Mouse (Mus musculus): ENCODE results near the gene Ruvbl1. TPM values are rescaled to one million over a fixed set of nuclear protein-coding genes. Genes with fewer than 3 reads are reported as not detected.

Gene Ruvbl1
- total and polyA plus RNA-seq, 3 experiments, result 15.7 to 18.4 (median 16.7) TPM

DNA sequence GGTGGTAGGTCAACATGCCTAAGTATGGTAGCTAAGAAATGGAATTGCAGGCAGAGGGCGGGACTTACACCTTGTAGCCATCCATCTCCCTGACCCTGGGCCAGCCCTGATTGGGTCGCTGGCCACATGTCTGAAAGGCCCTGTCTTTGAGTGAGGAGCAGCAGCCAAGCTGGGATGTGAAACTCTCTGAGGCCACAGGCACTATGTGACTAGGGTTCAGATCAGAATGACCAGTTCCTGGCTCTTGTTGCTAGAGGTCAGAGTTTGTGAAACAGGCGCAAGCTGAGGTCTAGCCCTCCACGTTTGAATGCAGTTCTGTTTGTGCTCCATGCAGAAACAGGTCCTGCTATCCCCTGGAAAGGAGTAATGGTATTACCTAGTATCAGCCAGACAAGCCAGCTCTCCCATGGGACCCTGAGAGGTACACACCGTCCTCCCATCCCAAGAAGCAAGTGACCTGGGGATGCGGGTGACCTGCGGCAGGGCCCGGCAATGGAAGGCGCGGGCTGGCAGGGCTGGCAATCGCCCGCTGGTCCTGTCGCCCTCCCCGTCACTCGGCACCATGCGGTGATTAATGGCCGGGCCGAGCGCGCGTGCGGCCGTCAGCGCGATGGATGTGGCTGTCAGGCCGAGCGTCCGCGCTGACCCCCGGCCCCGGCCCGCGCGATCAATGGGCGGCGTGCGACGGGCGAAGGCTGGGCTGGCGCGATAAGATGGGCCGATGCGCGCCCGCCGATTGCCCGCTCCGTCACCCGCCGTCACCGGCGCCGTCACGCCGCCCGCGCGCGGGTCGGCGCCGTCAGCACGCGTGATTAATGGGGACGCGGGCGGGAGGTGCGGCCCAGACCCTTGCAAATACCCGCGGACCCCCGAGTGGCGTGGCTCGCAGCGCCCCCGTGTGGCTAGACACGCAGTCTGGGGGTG is 34.5 kb downstream of the Ruvbl1 start:
- Histone ChIP-seq H3K4me1 (ENCODE audit: control insufficient read depth, insufficient read depth, low read length) (peaks cover 2% of the 10 kb centered on the region), H3K79me2 (replicated peaks; ENCODE audit: control insufficient read depth, insufficient read depth, low read length) (no peaks in the 10 kb centered on the region), H3K27me3 (ENCODE audit: control insufficient read depth, insufficient read depth, low read length) (no peaks in the 10 kb centered on the region), H3K36me3 (ENCODE audit: control insufficient read depth, insufficient read depth, low read length) (no peaks in the 10 kb centered on the region), H3K27ac (no peak overlapping the region), H3K4me3 (peak overlapping the region; percentile 49), H3K9ac (ENCODE audit: low read depth, low read length) (peak overlapping the region; percentile 61)
- intact Hi-C loops (cut with DNase I), result loop anchor here (1.0 to 5.0 kb wide), 2 partner anchors 307 to 386 kb away; partner anchors contain the start of gene Gata2
- peak; percentile 47 to 74 for DNase-seq
- WGBS, result 6% methylated on average over 76 of the region's 76 CpGs
- TF ChIP-seq CTCF (IDR thresholded peaks at IDR 0.05) (peak; percentile 83), EP300 (IDR thresholded peaks at IDR 0.05; ENCODE audit: insufficient read depth, low read depth, low read length) (no peak)

DNA sequence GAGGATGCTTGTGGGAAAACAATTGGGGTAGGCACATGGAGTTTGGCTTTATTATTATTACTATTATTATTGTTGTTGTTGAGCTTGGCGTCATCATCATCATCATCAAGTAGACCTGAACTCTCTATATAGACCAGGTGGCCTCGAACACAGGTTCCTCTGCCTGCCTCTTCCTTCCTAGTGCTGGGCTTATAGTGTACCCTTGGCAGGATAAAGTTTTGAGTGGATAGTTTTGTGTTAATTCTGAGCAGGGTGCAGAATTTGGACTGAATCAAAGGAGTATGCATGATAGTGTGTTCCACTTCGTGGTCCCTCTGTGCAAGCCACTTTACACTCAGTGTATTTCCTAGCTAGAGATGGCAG is 35.2 kb downstream of the Ruvbl1 start:
- no peaks in the 10 kb centered on the region for H3K36me3 ChIP-seq (ENCODE audit: control insufficient read depth, insufficient read depth, low read length)
- DNase-seq, result no peak
- no peak overlapping the region for H3K9ac ChIP-seq (ENCODE audit: low read depth, low read length)
- H3K79me2 ChIP-seq (replicated peaks; ENCODE audit: control insufficient read depth, insufficient read depth, low read length), result no peaks in the 10 kb centered on the region
- TF ChIP-seq CTCF (IDR thresholded peaks at IDR 0.05) (no peak), POLR2A (IDR thresholded peaks at IDR 0.05; ENCODE audit: insufficient read depth, low read depth, low read length) (no peak)
- intact Hi-C loops (cut with DNase I), result loop anchor here (1.0 to 5.0 kb wide), 2 partner anchors 308 to 387 kb away; partner anchors contain the start of gene Gata2
- peak overlapping the region; percentile 49 for H3K4me3 ChIP-seq
- H3K4me1 ChIP-seq (ENCODE audit: control insufficient read depth, insufficient read depth, low read length), result peaks cover 2% of the 10 kb centered on the region
- no peaks in the 10 kb centered on the region for H3K27me3 ChIP-seq (ENCODE audit: control insufficient read depth, insufficient read depth, low read length)
- H3K27ac ChIP-seq, result no peak overlapping the region
- WGBS, result 14% methylated on average over 3 of the region's 3 CpGs

DNA sequence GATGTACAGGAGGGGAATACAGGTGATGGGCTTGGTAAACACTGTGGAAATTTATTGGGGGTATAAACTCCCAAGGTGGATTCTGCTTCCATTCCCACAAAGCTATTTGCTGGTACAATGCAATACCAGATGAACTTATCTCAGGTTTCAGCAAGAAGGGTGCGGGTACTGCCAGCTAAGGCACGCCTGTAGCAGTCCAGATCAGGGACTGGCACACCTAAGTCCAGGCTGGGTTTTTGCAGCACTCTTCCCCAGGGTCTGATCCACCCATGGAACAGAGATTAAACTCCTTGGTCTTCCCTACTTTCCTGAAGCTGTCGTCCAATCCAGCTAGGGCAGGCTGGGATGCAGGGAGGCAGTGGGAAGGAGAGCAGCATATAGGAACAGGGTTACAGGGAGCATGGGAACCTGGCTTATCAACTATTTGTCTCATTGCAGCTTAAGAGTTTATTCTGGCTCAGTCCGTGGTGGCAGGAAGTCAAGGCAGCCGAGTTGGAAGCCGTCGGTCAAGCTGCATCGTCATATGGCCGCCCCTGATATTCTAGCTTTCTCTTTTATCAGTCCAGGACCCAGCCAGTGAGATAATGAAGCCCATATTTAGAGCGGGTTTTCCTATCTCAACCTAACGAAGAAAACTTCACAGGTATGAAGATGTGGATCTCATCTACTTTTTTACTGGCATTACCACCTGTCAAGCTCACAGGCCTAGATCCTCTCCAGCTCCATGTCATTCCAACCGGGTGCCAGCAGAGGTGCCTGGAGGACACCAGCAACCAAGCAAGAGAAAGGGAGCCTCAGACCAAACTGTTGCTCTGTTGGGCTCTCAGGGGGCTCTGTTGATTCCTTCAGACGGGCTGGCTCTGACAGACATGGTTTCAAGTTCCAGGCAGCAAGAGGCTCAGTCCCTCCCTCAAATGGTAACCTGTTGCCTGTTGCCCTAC is 37.1 kb downstream of the Ruvbl1 start:
- Histone ChIP-seq H3K9ac (ENCODE audit: low read depth, low read length) (no peak overlapping the region), H3K79me2 (replicated peaks; ENCODE audit: control insufficient read depth, insufficient read depth, low read length) (no peaks in the 10 kb centered on the region), H3K27ac (no peak overlapping the region), H3K36me3 (ENCODE audit: control insufficient read depth, insufficient read depth, low read length) (no peaks in the 10 kb centered on the region), H3K4me1 (ENCODE audit: control insufficient read depth, insufficient read depth, low read length) (peaks cover 2% of the 10 kb centered on the region), H3K4me3 (no peak overlapping the region), H3K27me3 (ENCODE audit: control insufficient read depth, insufficient read depth, low read length) (no peaks in the 10 kb centered on the region)
- 30% methylated on average over 13 of the region's 13 CpGs for WGBS
- no peak for DNase-seq
- 0 out of 2 replicates have a peak, but pooled peaks have one; percentile 7 for TF ChIP-seq CTCF (IDR thresholded peaks at IDR 0.05)
- no peak for TF ChIP-seq EP300 (IDR thresholded peaks at IDR 0.05; ENCODE audit: insufficient read depth, low read depth, low read length)
- intact Hi-C loops (cut with DNase I), result loop anchor here (5.0 kb wide), 1 partner anchor 310 kb away; the partner anchor contains the start of gene Gata2

DNA sequence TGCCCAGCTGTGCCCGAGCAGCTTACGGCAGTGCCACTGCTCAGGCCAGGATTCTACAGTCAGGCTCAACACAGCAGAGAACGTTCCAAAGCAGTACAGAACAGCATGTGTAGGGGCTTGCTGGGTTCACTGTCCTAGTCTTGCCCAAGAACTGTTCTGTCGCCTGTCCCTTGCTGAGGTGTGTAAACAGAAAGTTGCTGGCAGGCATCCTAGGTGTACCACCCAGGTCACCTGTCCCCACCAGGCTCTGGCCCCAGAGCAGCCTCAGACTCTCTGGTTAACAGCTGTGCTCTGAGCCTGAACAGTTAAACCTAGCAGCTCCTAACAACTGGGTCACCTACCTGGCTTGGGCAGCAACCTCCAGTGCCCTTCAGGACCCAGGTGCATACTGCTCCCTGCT is 37.8 kb downstream of the Ruvbl1 start:
- no peak for DNase-seq
- Histone ChIP-seq H3K27me3 (ENCODE audit: control insufficient read depth, insufficient read depth, low read length) (no peaks in the 10 kb centered on the region), H3K9ac (ENCODE audit: low read depth, low read length) (no peak overlapping the region), H3K27ac (no peak overlapping the region), H3K36me3 (ENCODE audit: control insufficient read depth, insufficient read depth, low read length) (no peaks in the 10 kb centered on the region), H3K4me3 (no peak overlapping the region), H3K79me2 (replicated peaks; ENCODE audit: control insufficient read depth, insufficient read depth, low read length) (no peaks in the 10 kb centered on the region), H3K4me1 (ENCODE audit: control insufficient read depth, insufficient read depth, low read length) (peaks cover 2% of the 10 kb centered on the region)
- intact Hi-C loops (cut with DNase I), result loop anchor here (5.0 kb wide), 1 partner anchor 311 kb away; the partner anchor contains the start of gene Gata2
- 76% methylated on average over 4 of the region's 4 CpGs for WGBS
- TF ChIP-seq EP300 (IDR thresholded peaks at IDR 0.05; ENCODE audit: insufficient read depth, low read depth, low read length), result no peak
- TF ChIP-seq POLR2A (IDR thresholded peaks at IDR 0.05; ENCODE audit: insufficient read depth, low read depth, low read length), result no peak
- no peak for TF ChIP-seq CTCF (IDR thresholded peaks at IDR 0.05)

DNA sequence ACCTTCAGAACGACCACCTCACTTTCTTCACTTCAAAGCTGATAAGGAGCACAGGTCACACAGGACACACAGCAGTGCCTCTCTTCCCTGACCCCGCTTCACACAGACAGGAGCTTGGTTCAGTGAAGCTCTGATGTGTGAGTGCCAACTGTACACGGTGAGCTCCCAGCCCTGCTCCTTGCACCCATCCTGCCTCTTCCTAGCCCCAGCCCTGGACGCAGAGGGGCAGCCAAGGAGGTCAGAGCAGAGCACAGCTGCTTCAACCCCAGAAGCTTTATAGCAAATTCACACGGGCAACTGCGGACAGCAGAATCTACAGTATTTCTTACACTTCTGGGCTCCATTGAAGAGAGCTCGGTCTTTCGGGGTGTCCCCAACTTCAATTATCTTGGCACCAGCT is 48.8 kb downstream of the Ruvbl1 start:
- Histone ChIP-seq H3K79me2 (replicated peaks; ENCODE audit: control insufficient read depth, insufficient read depth, low read length) (peaks cover 2% of the 10 kb centered on the region; the same call in 1 of the 2 replicates), H3K9ac (ENCODE audit: low read depth, low read length) (no peak overlapping the region), H3K27me3 (ENCODE audit: control insufficient read depth, insufficient read depth, low read length) (no peaks in the 10 kb centered on the region), H3K36me3 (ENCODE audit: control insufficient read depth, insufficient read depth, low read length) (peaks cover 2% of the 10 kb centered on the region), H3K4me1 (ENCODE audit: control insufficient read depth, insufficient read depth, low read length) (peaks cover 3% of the 10 kb centered on the region), H3K27ac (no peak overlapping the region), H3K4me3 (no peak overlapping the region)
- intact Hi-C loops (cut with DNase I), result no loop called here
- TF ChIP-seq EP300 (IDR thresholded peaks at IDR 0.05; ENCODE audit: insufficient read depth, low read depth, low read length), result no peak
- TF ChIP-seq CTCF (IDR thresholded peaks at IDR 0.05), result no peak
- TF ChIP-seq POLR2A (IDR thresholded peaks at IDR 0.05; ENCODE audit: insufficient read depth, low read depth, low read length), result no peak
- WGBS, result 67% methylated on average over 8 of the region's 8 CpGs
- DNase-seq, result no peak
